Mouse (Mus musculus): ENCODE measurements around the gene Cep164. TPM values are rescaled to one million over a fixed set of nuclear protein-coding genes. Genes with fewer than 3 reads are reported as not detected.

The Cep164 gene
- total RNA-seq, 2 experiments from 2014 or later, result 9.0 to 14.8 TPM

DNA sequence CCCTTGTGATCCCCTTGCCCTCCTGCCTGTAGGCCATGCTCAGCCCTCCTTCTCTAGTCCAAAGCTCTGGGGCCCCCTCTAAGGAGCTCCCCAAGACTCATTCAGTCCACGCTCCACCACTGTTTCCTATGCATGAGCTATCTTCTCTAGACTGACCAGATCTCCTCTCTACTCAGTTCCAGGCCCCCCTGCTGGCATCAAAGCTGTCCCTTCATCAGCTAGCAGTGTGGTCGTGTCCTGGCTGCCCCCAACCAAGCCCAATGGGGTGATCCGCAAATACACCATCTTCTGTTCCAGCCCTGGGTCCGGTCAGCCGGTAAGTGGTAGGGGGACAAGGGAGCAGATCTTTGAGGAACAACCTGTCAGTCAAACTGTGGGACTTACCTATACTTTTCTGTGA, 96.6 kb downstream of the Cep164 start:
- DNase-seq (ENCODE audit: extremely low spot score in 1 of 2, low spot score in 1 of 2), result no peak

DNA sequence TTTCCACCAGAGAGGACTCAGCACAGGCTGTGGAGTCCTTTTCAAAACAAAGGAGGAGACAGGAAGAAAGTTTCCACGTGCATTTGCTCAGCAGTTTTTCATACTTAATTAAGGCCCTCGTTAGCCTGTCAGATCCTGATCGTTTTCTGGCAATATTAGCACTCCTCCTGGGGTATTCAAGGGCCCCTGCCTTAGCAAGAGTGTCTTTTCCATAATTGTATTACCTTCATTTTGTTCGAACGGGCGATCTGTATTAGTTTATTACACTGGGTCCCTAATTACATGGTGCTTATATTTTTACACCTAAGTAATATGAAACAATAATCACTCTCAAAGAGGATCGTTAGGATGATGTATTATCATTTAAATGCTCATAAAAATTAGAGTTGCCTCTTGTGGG, 108.5 kb downstream of the Cep164 start:
- no peak for DNase-seq (ENCODE audit: extremely low spot score in 1 of 2, low spot score in 1 of 2)

Other genes starting within 250 kb of the Cep164 start
- 100 to 1,000 TPM in 1 of 2 experiments, 10 to 100 TPM in 1; 95.4 to 107 TPM for gene Bace1, start 9.9 kb upstream of the Cep164 start, total RNA-seq (2021)
- 10 to 100 TPM; 18.0 to 24.7 TPM for gene Pcsk7, start 77.8 kb upstream of the Cep164 start, total RNA-seq (2021)
- gene Rnf214, start 78.2 kb upstream of the Cep164 start, total RNA-seq (2021), result 10 to 100 TPM; 63.6 to 69.3 TPM
- gene Tagln, start 107.4 kb upstream of the Cep164 start, total RNA-seq (2021), result 10 to 100 TPM in 1 of 2 experiments, 1 to 10 TPM in 1; 9.9 to 13.0 TPM
- gene Sidt2, start 126.6 kb upstream of the Cep164 start, total RNA-seq (2021), result 10 to 100 TPM; 89.2 to 97.9 TPM
- gene Pafah1b2, start 184.0 kb upstream of the Cep164 start, total RNA-seq (2021), result 100 to 1,000 TPM; 212 to 221 TPM
- 100 to 1,000 TPM; 136 to 138 TPM for gene Sik3, start 184.1 kb upstream of the Cep164 start, total RNA-seq (2021)